ENCODE assay signal across 10 mouse cellular contexts in genomic region chr14:95356968-95357367, GRCm38 (mm10).
DNase-seq lines count a peak whose midpoint lies in the region; ATAC-seq and TF ChIP-seq lines count a peak whose summit lies in the region.
"Had no signal": no experiment of that assay in that cellular context is flagged by ENCODE, and none has a peak within 500 bp of the region (broad histone marks: within the 10 kb centered on the region; RNA-seq: fewer than 3 reads in every experiment).

No protein-coding gene starts in this region.

- no peak for ATAC-seq in lung, embryonic 14.5 days (ENCODE audit: insufficient read depth)
- ATAC-seq in lung, postnatal 0 days, result no peak
- peak; percentile 98 for ATAC-seq in forebrain, embryonic 16.5 days
- no peak for ATAC-seq in inflammation-experienced regulatory T-cells, adult 6 months
- no peak for ATAC-seq in monocyte, adult 5-6 weeks (replicated peaks; ENCODE audit: insufficient number of reproducible peaks, low FRiP score, low TSS enrichment, poor library complexity, severe bottlenecking)

- no peak for TF ChIP-seq CTCF in lung, embryonic 14.5 days (IDR thresholded peaks at IDR 0.05; ENCODE audit: low read depth)
- TF ChIP-seq CTCF in lung, postnatal 0 days (IDR thresholded peaks at IDR 0.05), result no peak

- no peaks in the 10 kb centered on the region for H3K4me1 ChIP-seq in lung, embryonic 14.5 days (ENCODE audit: insufficient read depth)
- H3K4me1 ChIP-seq in lung, postnatal 0 days (ENCODE audit: insufficient read depth, low read depth, low read length), result no peaks in the 10 kb centered on the region
- peaks cover 5% of the 10 kb centered on the region; the same call in 1 of the 2 replicates for H3K4me1 ChIP-seq in forebrain, embryonic 16.5 days (replicated peaks; ENCODE audit: control insufficient read depth, insufficient read depth, low read length)
- H3K4me1 ChIP-seq: heart, embryonic 13.5 days; liver, embryonic 15.5 days had no signal

- H3K4me3 ChIP-seq in lung, embryonic 14.5 days (ENCODE audit: low read depth, low read length), result no peak overlapping the region
- no peak overlapping the region for H3K4me3 ChIP-seq in lung, postnatal 0 days (ENCODE audit: low read depth, low read length)
- no peak overlapping the region for H3K4me3 ChIP-seq in forebrain, embryonic 16.5 days (replicated peaks; ENCODE audit: low read length)
- H3K4me3 ChIP-seq: heart, embryonic 13.5 days; liver, embryonic 15.5 days had no signal

- H3K4me2 ChIP-seq in lung, embryonic 14.5 days, result no peak overlapping the region
- no peak overlapping the region for H3K4me2 ChIP-seq in lung, postnatal 0 days (replicated peaks; ENCODE audit: low read depth, low read length)
- peak overlapping the region; percentile 20 for H3K4me2 ChIP-seq in forebrain, embryonic 16.5 days (ENCODE audit: low read length)
- H3K4me2 ChIP-seq: heart, embryonic 13.5 days; liver, embryonic 15.5 days had no signal

- no peak for TF ChIP-seq EP300 in lung, postnatal 0 days (IDR thresholded peaks at IDR 0.05)

- H3K27me3 ChIP-seq in lung, embryonic 14.5 days (ENCODE audit: insufficient read depth, low read length), result no peaks in the 10 kb centered on the region
- H3K27me3 ChIP-seq in lung, postnatal 0 days (replicated peaks; ENCODE audit: insufficient read depth, low read length), result no peaks in the 10 kb centered on the region
- no peaks in the 10 kb centered on the region for H3K27me3 ChIP-seq in forebrain, embryonic 16.5 days (replicated peaks; ENCODE audit: control insufficient read depth, insufficient read depth, low read length)
- H3K27me3 ChIP-seq: heart, embryonic 13.5 days; liver, embryonic 15.5 days had no signal

- WGBS in lung, embryonic 14.5 days, result 51% methylated on average over 10 of the region's 10 CpGs
- WGBS in lung, postnatal 0 days, result 61% methylated on average over 10 of the region's 10 CpGs
- 12% methylated on average over 10 of the region's 10 CpGs for WGBS in forebrain, embryonic 16.5 days

- no peak overlapping the region for H3K9ac ChIP-seq in lung, embryonic 14.5 days
- H3K9ac ChIP-seq in lung, postnatal 0 days (replicated peaks; ENCODE audit: low read depth), result no peak overlapping the region
- no peak overlapping the region for H3K9ac ChIP-seq in forebrain, embryonic 16.5 days (replicated peaks; ENCODE audit: low read depth, low read length)
- H3K9ac ChIP-seq: heart, embryonic 13.5 days; liver, embryonic 15.5 days had no signal

- DNase-seq in lung, embryonic 14.5 days, result peak; percentile 60
- DNase-seq in lung, postnatal 0 days (ENCODE audit: low spot score), result no peak
- peak; percentile 2 for DNase-seq in left cerebral cortex, adult 11 months (ENCODE audit: low spot score)
- peak; percentile 29 for DNase-seq in right cerebral cortex, postnatal 25 days
- no peak for DNase-seq in kidney, postnatal 14 days

- H3K9me3 ChIP-seq in lung, embryonic 14.5 days (ENCODE audit: low read depth, low read length), result no peaks in the 10 kb centered on the region
- no peaks in the 10 kb centered on the region for H3K9me3 ChIP-seq in lung, postnatal 0 days (ENCODE audit: low read length)
- no peaks in the 10 kb centered on the region for H3K9me3 ChIP-seq in forebrain, embryonic 16.5 days (ENCODE audit: control insufficient read depth, low read length)
- H3K9me3 ChIP-seq: heart, embryonic 13.5 days; liver, embryonic 15.5 days had no signal

- H3K36me3 ChIP-seq in lung, embryonic 14.5 days (ENCODE audit: insufficient read depth), result no peaks in the 10 kb centered on the region
- no peaks in the 10 kb centered on the region for H3K36me3 ChIP-seq in lung, postnatal 0 days (ENCODE audit: insufficient read depth, low read length)
- no peaks in the 10 kb centered on the region for H3K36me3 ChIP-seq in forebrain, embryonic 16.5 days (ENCODE audit: control insufficient read depth, insufficient read depth)
- H3K36me3 ChIP-seq: heart, embryonic 13.5 days; liver, embryonic 15.5 days had no signal

- H3K27ac ChIP-seq in lung, embryonic 14.5 days (ENCODE audit: low read depth), result no peak overlapping the region
- H3K27ac ChIP-seq in lung, postnatal 0 days (ENCODE audit: low read length), result no peak overlapping the region
- H3K27ac ChIP-seq in forebrain, embryonic 16.5 days (ENCODE audit: low read length), result no peak overlapping the region
- H3K27ac ChIP-seq: heart, embryonic 13.5 days; liver, embryonic 15.5 days had no signal

Comparison
In these comparisons a context has a peak if more than half of its experiments do, and no peak if none do; other contexts are left out.
1. DNase-seq: peak in lung, embryonic 14.5 days (single experiment), left cerebral cortex, adult 11 months (single experiment) and right cerebral cortex, postnatal 25 days (single experiment); none in lung, postnatal 0 days (single experiment) and kidney, postnatal 14 days (single experiment).